Mouse (Mus musculus): ENCODE measurements around the gene Nudt2.
A peak's percentile ranks its signal among the peaks of the same experiment; 100 is the strongest.
"Not testable (repeated sequence)": the region's sequence is repeated elsewhere in the genome, so short reads cannot be mapped to it uniquely, and the experiment has no call there.

The Nudt2 gene

GRCm38 (mm10) chr4:41464345-41465286 is at the start of gene Nudt2, which contains the start of gene Kif24:
Gene Nudt2, plus strand, starts transcription at chr4:41465151.
Gene Kif24, minus strand, starts transcription at chr4:41464887.
- peak; percentile 100 for DNase-seq (ENCODE audit: low spot score)

- no peak for DNase-seq (ENCODE audit: low spot score)
Measured at GRCm38 (mm10) chr4:41416966-41417365, 48.0 kb upstream of the Nudt2 start.

GRCm38 (mm10) chr4:41438931-41439330 is 26.0 kb upstream of the Nudt2 start:
- no peak for DNase-seq (ENCODE audit: low spot score)

GRCm38 (mm10) chr4:41442790-41443302 is 22.1 kb upstream of the Nudt2 start:
- DNase-seq (ENCODE audit: low spot score): no peak

GRCm38 (mm10) chr4:41447595-41447994 is 17.4 kb upstream of the Nudt2 start:
- no peak for DNase-seq (ENCODE audit: low spot score)

GRCm38 (mm10) chr4:41460690-41461089 is 4.3 kb upstream of the Nudt2 start:
- no peak for DNase-seq (ENCODE audit: low spot score)

GRCm38 (mm10) chr4:41463051-41463738 is 1.8 kb upstream of the Nudt2 start:
- not testable (repeated sequence) for DNase-seq (ENCODE audit: low spot score)

- DNase-seq (ENCODE audit: low spot score): no peak
Measured at GRCm38 (mm10) chr4:41465287-41465665, 325 bp downstream of the Nudt2 start.

- peak; percentile 44 for DNase-seq (ENCODE audit: low spot score)
Measured at GRCm38 (mm10) chr4:41468396-41469080, 3.6 kb downstream of the Nudt2 start.

GRCm38 (mm10) chr4:41469199-41469598 is 4.2 kb downstream of the Nudt2 start:
- DNase-seq (ENCODE audit: low spot score): no peak

GRCm38 (mm10) chr4:41470051-41470683 is 5.2 kb downstream of the Nudt2 start:
- no peak for DNase-seq (ENCODE audit: low spot score)

GRCm38 (mm10) chr4:41470684-41471383 is 5.9 kb downstream of the Nudt2 start:
- no peak for DNase-seq (ENCODE audit: low spot score)

- no peak for DNase-seq (ENCODE audit: low spot score)
Measured at GRCm38 (mm10) chr4:41471384-41471689, 6.4 kb downstream of the Nudt2 start.

GRCm38 (mm10) chr4:41477648-41478160 is 12.8 kb downstream of the Nudt2 start:
- DNase-seq (ENCODE audit: low spot score): no peak

GRCm38 (mm10) chr4:41478751-41479455 is 14.0 kb downstream of the Nudt2 start:
- DNase-seq (ENCODE audit: low spot score): no peak

- DNase-seq (ENCODE audit: low spot score): no peak
Measured at GRCm38 (mm10) chr4:41479456-41479804, 14.5 kb downstream of the Nudt2 start.

- DNase-seq (ENCODE audit: low spot score): no peak
Measured at GRCm38 (mm10) chr4:41480254-41480653, 15.3 kb downstream of the Nudt2 start.

- no peak for DNase-seq (ENCODE audit: low spot score)
Measured at GRCm38 (mm10) chr4:41481601-41482017, 16.7 kb downstream of the Nudt2 start.

- no peak for DNase-seq (ENCODE audit: low spot score)
Measured at GRCm38 (mm10) chr4:41492951-41493350, 28.0 kb downstream of the Nudt2 start.

GRCm38 (mm10) chr4:41493464-41494116 is 28.6 kb downstream of the Nudt2 start:
- no peak for DNase-seq (ENCODE audit: low spot score)

Data from c-Kit-positive CD71-positive TER-119-positive erythroid progenitor cells, embryonic 14.5 days (primary cell).